Mouse (Mus musculus) neural tube, embryonic 14.5 days (tissue): ENCODE measurements around the gene Thoc3. TPM values are rescaled to one million over a fixed set of nuclear protein-coding genes. Genes with fewer than 3 reads are reported as not detected.
"Not testable (repeated sequence)": the region's sequence is repeated elsewhere in the genome, so short reads cannot be mapped to it uniquely, and the experiment has no call there.

ENCODE experiments used
- ATAC-seq: fragments of 200-750 bp; cut with Nextera tagmentation; 2 replicates; pipeline ENCODE4 v1.8.0; 2017; ENCODE audit warnings: low read depth, mild to moderate bottlenecking, moderate TSS enrichment, moderate library complexity
- H3K27ac ChIP-seq: fragments of 300-500 bp; sonication (generic); 2 replicates; pipeline ENCODE4 v1.5.1; 2014; ENCODE audit warnings: low read depth, mild to moderate bottlenecking, control low read depth, low read length, moderate library complexity, mixed read lengths
- H3K27me3 ChIP-seq: fragments of 300-500 bp; sonication (generic); 2 replicates; pipeline ENCODE4 v1.6.1; 2014; ENCODE audit warnings: low read length; ENCODE audit not compliant: control insufficient read depth, insufficient read depth
- H3K36me3 ChIP-seq: fragments of 300-500 bp; sonication (generic); 2 replicates; pipeline ENCODE4 v1.6.1; 2014; ENCODE audit warnings: low read length, mixed read lengths; ENCODE audit not compliant: control insufficient read depth, insufficient read depth
- H3K4me1 ChIP-seq: fragments of 300-500 bp; sonication (generic); 2 replicates; pipeline ENCODE4 v1.6.1; 2014; ENCODE audit warnings: low read length; ENCODE audit not compliant: control insufficient read depth, insufficient read depth
- H3K4me2 ChIP-seq: fragments of 300-500 bp; sonication (generic); 2 replicates; pipeline ENCODE4 v1.6.1; 2014; ENCODE audit warnings: mild to moderate bottlenecking, low read depth, low read length, control low read depth
- H3K4me3 ChIP-seq: fragments of 300-500 bp; sonication (generic); 2 replicates; pipeline ENCODE4 v1.5.1; 2014; ENCODE audit warnings: low read depth, low read length, control low read depth, mixed read lengths
- H3K9ac ChIP-seq: fragments of 300-500 bp; sonication (generic); replicated peaks from 2 replicates; pipeline ENCODE4 v1.6.1; 2014; ENCODE audit warnings: low read depth, mild to moderate bottlenecking, control low read depth, low read length, mixed read lengths
- H3K9me3 ChIP-seq: fragments of 300-500 bp; sonication (generic); 2 replicates; pipeline ENCODE4 v1.6.1; 2016; ENCODE audit warnings: low read length; ENCODE audit not compliant: control insufficient read depth
- WGBS: fragments of 180-500 bp; shearing (Covaris S2); extraction: QIAGEN DNeasy Blood & Tissue Kit; methylation state at CpG from one replicate; pipeline ENCODE4 v1.1.7; 2014; 5-methylcytosine and 5-hydroxymethylcytosine counted together
- polyA plus RNA-seq: library from polyadenylated mRNA; unstranded; fragments of >200 nt; fragmentation: Nextera tagmentation; extraction: Ambion mirVana; gene quantifications from 2 replicates; pipeline ENCODE4 v1.2.1, GENCODE M21; 2014

The Thoc3 gene
- 91.0 and 102 TPM in 2 replicates for polyA plus RNA-seq

DNA sequence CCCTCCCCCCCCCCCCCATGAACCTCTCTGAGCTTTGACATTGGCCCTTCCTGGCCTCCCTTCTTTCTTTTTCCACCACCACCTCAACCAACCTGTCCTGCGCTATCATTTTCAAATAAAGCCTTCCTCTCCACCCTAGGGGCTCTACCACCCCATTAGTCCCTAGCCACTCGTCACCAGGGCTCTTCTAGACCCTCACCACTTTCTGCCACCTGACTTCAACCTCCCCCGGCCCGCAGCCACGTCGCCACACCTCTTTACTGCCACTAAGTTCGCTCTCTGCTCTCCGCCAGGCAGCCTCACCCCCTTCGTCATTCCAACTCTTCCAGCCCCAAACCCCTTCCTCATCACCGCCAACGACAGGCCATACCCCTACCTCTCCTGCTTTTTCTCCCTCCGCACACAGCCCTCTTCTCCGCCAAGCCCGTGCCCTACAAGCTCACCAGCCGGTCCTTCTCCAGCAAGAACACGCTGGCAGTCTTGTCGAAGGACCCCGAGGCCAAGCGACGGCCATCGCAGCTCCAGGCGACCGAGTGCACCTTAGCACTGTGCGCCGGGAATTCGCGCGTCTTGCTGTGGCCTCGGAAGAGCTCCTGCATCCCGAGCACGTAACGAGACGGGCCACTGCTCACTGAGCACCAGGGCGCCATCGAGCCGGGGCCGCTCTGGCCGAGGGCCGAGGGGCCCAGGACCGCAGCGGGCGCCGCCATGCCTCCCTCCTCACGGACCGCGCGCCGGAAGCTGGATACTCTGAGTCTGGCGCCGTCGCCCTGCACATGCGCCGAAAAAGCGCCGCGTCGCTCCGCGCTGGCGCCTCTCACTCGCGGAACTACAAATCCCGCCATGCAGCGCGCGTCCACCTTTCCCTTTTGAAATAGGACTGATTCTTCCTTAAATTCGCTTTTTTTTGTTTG lies at the start of gene Thoc3:
Gene Thoc3, minus strand, starts transcription at position 752 of the 914 bp plus-strand sequence.
- Histone ChIP-seq H3K9ac (peak within 1 kb of the TSS; percentile 72), H3K27ac (peak within 1 kb of the TSS; percentile 55; the same call in 1 of the 2 replicates), H3K4me3 (peak within 1 kb of the TSS; percentile 95), H3K4me2 (peak within 1 kb of the TSS; percentile 72), H3K4me1 (peaks cover 8% of the 10 kb centered on the region; the same call in 1 of the 2 replicates), H3K9me3 (no peaks in the 10 kb centered on the region), H3K27me3 (no peaks in the 10 kb centered on the region), H3K36me3 (peaks cover 31% of the 10 kb centered on the region)
- ATAC-seq: peak; percentile 98
- under 1% methylated on average over 65 of the region's 67 CpGs for WGBS

DNA sequence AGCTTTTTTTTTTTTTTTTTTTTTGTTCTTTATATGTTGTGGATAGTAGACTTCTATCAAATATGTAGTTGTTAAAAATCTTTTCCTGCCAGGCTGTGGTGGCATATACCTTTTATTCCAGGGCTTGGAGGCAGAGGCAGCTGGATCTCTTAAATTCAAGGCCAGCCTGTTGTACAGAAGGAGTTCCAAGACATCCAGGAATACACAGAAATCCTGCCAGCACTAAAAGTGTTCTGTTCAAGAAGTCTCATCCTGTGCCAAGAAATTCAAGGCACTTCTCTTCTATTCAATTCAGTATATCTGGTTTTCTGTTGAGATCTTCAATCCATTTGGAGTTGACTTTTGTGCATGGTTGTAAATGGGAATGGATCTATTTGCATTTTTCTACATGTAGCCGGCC lies 37.3 kb upstream of the Thoc3 start:
- Histone ChIP-seq H3K4me2 (no peak overlapping the region), H3K4me1 (peaks cover 7% of the 10 kb centered on the region), H3K9me3 (no peaks in the 10 kb centered on the region), H3K36me3 (no peaks in the 10 kb centered on the region), H3K9ac (no peak overlapping the region), H3K27me3 (no peaks in the 10 kb centered on the region), H3K4me3 (no peak overlapping the region), H3K27ac (no peak overlapping the region)
- 96% methylated on average over 1 of the region's 1 CpGs for WGBS
- no peak for ATAC-seq

DNA sequence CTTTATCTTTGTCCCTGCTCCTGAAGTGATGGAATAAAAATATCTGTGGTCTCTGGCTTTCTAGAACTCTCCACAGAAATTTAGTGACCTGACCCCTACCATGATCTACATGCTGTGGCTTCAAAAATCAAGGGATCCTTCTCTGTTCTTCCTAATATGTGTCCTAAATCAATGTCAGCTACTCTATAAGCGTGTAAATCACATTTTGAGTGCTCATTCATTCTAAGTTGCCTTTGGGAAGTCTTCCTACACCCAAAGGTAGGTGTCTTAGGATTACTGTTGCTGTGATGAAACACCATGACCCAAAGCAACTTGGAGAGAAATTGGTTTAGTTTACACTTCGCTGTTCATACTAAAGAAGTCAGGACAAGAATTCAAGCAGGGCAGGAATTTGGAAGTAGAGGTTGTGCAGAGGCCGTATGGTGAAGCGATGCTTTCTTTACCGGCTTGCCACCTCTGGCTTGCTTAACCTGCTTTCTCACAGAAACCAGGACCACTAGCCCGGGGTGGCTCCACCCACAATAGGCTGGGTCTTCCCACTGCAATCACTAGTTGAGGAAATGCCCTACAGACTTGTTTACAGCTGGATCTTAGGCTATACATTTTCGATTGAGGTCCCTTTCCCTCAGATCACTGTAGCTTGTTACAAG lies 36.1 kb upstream of the Thoc3 start:
- WGBS: 29% methylated on average over 7 of the region's 7 CpGs
- peak overlapping the region; percentile 76 for H3K4me3 ChIP-seq
- ATAC-seq: no peak
- H3K27ac ChIP-seq: peak overlapping the region; percentile 85
- peak overlapping the region; percentile 85 for H3K9ac ChIP-seq
- no peaks in the 10 kb centered on the region for H3K9me3 ChIP-seq
- no peaks in the 10 kb centered on the region for H3K36me3 ChIP-seq
- peaks cover 7% of the 10 kb centered on the region for H3K4me1 ChIP-seq
- H3K4me2 ChIP-seq: peak overlapping the region; percentile 63
- no peaks in the 10 kb centered on the region for H3K27me3 ChIP-seq

DNA sequence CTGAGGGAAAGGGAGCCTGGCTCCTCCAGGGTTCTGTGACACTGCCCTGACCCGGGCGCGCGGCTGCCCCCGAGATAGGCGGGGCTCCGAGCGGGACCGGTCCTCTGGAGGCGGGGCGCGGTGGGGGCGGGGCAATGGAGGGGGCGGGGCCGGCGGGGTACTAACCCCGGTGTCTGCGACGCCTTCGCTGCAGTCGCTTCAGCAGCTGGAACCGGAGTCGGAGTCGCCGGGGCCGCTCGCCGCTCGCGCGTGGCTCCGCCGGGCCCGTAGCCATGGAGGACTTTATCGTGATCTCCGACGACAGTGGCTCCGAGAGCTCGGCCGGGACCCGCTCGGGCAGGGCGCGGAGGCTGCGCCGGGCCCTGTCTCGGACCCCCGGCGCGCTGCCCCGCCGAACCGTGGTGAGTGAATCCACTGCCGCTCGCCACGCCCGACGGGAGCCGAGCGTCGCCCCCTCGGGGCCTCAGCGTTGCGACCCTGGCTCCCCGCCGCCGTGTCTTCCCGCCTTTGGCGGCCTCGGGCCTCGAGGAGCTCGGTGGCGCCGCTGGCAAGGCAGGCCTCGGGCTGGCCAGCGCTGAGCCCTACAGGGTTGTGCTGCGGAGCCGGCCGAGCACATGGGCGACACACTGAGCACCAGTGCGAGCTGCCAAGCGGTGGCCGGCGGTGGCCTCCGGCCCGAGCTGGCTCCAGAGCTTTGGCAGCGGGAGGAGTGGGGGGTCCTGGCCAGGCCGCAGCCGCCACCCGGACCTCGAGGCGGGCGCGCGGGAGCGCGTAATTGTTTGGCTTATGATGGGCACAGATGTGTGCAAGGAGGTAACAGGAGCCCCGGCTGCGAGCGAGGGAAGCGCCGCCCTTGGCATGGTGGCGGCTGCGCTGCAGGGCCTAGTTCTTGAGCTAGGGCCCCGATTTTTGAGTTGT lies 35.2 kb upstream of the Thoc3 start, which contains the start of gene Simc1:
Gene Simc1, plus strand, starts transcription at position 176 of the 918 bp plus-strand sequence.
- Histone ChIP-seq H3K4me1 (peaks cover 7% of the 10 kb centered on the region), H3K4me2 (peak within 1 kb of the TSS; percentile 63), H3K4me3 (peak within 1 kb of the TSS; percentile 76), H3K36me3 (no peaks in the 10 kb centered on the region), H3K9ac (peak within 1 kb of the TSS; percentile 85), H3K27ac (peak within 1 kb of the TSS; percentile 85), H3K27me3 (no peaks in the 10 kb centered on the region), H3K9me3 (no peaks in the 10 kb centered on the region)
- ATAC-seq: peak; percentile 93
- WGBS: under 1% methylated on average over 103 of the region's 105 CpGs

DNA sequence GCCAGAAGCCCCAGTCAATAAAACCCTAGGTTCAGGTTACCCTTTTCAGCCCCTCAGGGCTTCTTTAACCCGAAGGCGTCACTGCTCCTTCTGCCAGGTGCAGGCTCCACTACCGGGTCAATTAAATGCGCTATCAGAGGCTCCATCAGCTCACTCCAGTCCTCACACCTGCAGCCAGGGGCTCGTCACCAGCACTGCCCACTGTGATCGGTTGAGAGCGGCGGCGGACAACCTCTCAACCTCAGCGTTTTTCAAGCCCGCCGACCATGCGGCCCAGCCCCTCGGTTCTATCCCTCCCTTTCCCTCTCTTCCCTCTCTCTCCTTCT lies 34.6 kb upstream of the Thoc3 start:
- peak overlapping the region; percentile 63 for H3K4me2 ChIP-seq
- no peaks in the 10 kb centered on the region for H3K27me3 ChIP-seq
- 1% methylated on average over 14 of the region's 14 CpGs for WGBS
- peak; percentile 76; the same call in 1 of the 2 replicates for ATAC-seq
- H3K4me1 ChIP-seq: peaks cover 7% of the 10 kb centered on the region
- peak overlapping the region; percentile 85 for H3K27ac ChIP-seq
- H3K9ac ChIP-seq: peak overlapping the region; percentile 85
- no peaks in the 10 kb centered on the region for H3K36me3 ChIP-seq
- H3K4me3 ChIP-seq: peak overlapping the region; percentile 76
- no peaks in the 10 kb centered on the region for H3K9me3 ChIP-seq

DNA sequence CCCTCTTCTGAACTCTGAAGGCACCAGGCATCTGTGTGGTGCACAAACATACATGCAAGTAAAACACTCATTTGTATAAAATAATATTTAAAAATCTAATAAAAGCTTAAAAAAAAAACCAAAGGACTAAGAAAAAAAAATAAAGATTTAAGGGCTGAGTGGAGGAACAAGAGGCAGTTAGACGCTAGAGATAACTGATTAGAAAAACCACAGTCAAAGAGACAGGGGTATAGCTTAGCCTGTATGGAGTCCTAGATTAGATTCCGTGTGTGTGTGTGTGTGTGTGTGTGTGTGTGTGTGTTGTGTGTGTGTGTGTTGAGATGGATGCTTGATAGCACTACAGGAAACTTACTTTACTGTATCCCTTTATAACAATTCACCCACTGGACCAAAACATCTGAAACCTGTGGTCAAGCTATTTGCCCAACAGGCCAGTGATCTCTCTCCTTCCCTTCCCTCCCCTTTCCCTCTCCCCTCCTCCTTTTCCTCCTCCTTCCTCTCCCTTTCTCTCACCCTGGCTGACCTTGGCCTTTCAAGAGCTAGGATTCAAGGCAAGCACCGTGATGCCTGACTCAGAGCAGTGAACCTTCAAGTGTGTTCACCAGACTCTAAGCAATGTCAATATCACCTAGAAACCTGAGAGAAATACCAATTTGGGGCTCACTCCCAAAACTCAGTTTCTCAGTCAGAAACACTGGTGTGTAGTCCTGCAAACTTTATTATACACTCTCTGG lies 33.5 kb upstream of the Thoc3 start:
- Histone ChIP-seq H3K9ac (no peak overlapping the region), H3K4me3 (no peak overlapping the region), H3K36me3 (no peaks in the 10 kb centered on the region), H3K4me1 (peaks cover 7% of the 10 kb centered on the region), H3K27me3 (no peaks in the 10 kb centered on the region), H3K27ac (no peak overlapping the region), H3K9me3 (no peaks in the 10 kb centered on the region), H3K4me2 (no peak overlapping the region)
- WGBS: 62% methylated on average over 3 of the region's 3 CpGs
- no peak for ATAC-seq

DNA sequence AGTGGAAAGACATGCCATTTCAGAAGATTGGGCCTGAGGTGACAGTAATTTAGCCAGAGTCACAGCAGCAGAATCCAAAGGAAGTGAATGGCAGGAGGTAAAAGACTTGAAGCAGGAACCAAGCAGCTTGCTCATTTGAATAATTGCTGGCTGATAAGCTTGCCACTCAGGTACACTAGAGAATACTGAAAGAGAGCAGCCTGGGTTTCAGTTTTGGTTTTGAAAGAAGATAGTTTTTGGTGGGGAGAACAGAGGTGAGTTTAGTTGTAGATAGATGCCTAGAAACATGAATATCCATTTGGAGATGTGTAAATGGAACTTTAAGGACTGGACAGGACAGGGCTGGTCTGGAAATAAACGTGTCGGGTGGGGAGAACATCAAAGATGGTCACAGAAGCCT lies 32.7 kb upstream of the Thoc3 start:
- H3K9ac ChIP-seq: no peak overlapping the region
- H3K27me3 ChIP-seq: no peaks in the 10 kb centered on the region
- H3K9me3 ChIP-seq: no peaks in the 10 kb centered on the region
- H3K4me2 ChIP-seq: no peak overlapping the region
- H3K4me3 ChIP-seq: no peak overlapping the region
- H3K36me3 ChIP-seq: no peaks in the 10 kb centered on the region
- 72% methylated on average over 2 of the region's 2 CpGs for WGBS
- peaks cover 7% of the 10 kb centered on the region for H3K4me1 ChIP-seq
- no peak for ATAC-seq
- no peak overlapping the region for H3K27ac ChIP-seq

DNA sequence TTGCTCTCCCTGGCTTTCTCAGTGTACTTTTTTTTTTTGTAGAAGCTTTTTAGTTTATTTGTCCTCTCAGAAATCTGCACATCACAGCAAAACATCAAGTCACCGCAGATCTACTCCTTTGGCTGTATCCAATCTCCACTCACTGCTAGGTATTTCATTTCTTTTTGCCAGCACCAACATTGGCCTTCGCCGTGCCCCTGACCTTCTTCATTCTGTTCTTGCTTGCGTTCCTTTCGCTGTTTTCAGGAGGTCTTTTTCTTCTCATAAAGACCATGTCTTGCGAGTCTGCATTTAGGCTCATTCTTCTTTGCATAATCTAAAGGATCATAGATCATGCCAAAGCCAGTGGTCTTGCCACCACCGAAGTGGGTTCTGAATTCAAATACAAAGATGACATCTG lies 30.9 kb upstream of the Thoc3 start:
- not testable (repeated sequence) for H3K27ac ChIP-seq, H3K9me3 ChIP-seq, H3K27me3 ChIP-seq, ATAC-seq, H3K4me2 ChIP-seq, H3K9ac ChIP-seq, H3K4me1 ChIP-seq, H3K4me3 ChIP-seq, H3K36me3 ChIP-seq
- WGBS: 92% methylated on average over 7 of the region's 7 CpGs
